Mouse (Mus musculus) lung, postnatal 10 days (tissue): ENCODE measurements around the gene Grasp.

Experiments
- DNase-seq: peaks from one replicate; pipeline ENCODE4 v3.0.0; 2021

Grasp gene

GRCm38 (mm10) chr15:101250220-101250800, 26.3 kb downstream of the Grasp start:
- no peak for DNase-seq

DNA sequence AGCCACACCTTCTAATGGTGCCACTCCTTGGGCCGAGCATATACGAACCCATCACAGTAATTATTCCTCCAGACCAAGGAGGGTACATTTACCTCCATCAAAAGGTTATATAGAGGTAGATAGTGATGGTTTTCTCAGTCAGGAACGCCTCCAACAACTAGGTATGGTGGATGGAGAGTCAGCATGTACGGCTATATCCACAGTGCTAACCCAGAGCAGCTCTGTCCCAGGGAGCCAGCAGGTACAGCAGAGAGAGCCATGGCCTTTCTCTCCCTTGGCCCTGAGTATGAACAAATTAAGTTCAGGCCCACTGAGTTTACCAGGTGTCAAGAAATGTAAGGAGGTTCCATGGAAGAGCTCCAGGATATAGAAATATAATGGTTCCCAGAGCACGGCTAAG, 27.9 kb downstream of the Grasp start:
- no peak for DNase-seq

GRCm38 (mm10) chr15:101252614-101253013, 28.6 kb downstream of the Grasp start:
- DNase-seq: no peak

DNA sequence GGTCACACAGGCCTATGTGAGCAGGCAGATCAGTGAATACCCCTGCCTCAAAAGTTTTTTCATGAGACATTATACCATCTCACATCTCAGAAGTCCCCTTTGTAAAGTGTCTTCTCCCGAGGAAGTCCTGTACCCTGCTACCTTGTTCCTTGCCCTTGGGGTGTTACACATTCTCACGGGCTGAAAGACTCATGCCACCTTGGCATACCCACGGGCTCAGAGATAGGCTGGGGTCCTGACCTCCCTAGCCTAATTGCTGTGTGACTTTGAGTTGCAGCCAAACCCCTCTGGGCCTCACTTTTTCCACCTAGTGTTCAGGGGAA, 29.5 kb downstream of the Grasp start:
- no peak for DNase-seq

GRCm38 (mm10) chr15:101253886-101254795, 30.2 kb downstream of the Grasp start, which contains the start of gene Nr4a1:
TSS of gene Nr4a1 (plus strand) at chr15:101254269.
- DNase-seq: peak; percentile 86

DNA sequence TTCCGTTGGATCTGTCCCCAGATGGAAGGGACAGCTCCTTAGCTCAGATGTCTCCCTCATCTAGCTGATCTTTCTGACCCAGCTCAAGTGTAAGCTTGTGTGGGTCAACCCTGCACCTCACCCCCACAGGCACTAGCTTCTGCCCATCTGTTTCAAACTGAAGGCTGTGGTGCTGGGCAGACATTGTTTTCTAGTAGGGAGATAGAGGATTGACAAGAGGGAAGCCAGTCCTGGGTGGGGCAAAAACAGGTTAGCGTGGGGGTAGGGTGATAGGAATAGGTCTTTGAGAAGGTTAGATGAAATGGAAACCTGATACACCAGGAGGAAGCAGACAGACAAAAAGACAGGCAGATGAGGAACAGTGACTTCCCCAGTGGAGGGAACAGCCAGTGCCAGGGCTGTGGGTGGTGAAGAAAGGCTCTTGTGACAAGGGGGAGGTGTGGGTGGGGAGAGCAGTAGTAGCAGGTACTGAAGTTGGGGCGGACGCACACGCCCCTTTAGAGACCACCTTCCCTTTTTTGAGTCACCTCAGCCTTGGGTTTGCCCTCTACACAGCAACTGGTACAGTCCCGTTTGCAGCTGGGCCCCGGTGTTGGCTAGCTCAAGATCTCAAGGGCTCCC, 32.0 kb downstream of the Grasp start:
- no peak for DNase-seq

DNA sequence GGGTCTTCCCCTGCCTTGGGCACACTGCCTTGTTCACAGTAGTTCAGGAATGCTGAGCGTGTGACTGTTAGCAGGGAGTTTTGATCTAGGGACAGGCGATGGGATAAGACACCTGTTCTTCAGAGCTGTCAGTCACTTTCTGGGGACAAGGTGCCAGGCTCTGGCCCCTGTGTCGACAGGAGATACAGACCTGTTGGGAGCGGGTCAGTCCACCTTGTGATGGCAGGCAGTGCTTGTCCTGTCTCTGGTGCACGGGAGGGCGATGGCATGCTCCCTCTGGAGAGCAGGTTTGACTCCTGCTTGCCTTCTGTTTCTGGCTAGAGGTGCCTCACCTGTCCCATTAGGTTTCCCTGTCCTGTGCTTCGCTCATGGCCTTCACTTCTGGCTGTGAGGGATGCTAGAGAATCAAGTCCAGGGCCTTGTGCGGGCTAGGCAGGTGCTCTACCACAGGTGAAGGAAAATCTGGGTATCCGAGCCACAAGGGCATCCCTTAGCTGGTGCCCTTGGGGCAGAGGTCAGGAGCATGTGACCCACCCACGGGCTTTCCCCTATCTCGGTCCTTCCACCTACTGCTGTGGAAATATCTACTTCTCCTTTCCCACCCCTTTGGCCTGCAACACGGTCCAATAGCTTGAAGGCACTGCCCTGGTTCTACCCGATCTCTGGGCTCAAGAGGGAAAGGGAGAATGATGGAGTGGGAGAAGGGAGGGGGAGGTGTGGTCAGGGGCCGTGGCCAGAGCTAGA, 32.6 kb downstream of the Grasp start:
- DNase-seq: no peak

GRCm38 (mm10) chr15:101258420-101258819, 34.4 kb downstream of the Grasp start:
- no peak for DNase-seq

DNA sequence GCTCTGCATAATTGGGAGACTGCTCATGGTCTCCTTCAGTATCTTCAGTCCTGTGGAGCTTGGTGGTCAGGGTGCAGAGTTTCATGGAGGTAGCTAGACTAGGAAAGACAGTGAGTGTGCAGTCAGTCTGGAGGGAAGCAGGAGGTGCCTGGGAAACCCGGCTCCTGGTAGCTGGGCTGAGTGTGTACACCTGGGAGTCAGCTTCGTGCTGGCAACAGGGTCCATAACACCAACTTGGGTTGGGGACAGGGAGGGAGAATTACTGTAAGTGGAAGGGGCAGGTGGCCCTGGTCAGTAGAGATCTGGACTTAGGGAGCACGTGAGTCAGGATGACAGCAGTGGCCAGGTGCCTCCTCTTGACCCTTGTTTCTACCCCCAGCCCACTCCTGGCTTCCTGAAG, 35.9 kb downstream of the Grasp start:
- DNase-seq: no peak

- DNase-seq: peak; percentile 86
These were observed 36.4 kb downstream of the Grasp start for GRCm38 (mm10) chr15:101260387-101260786.

DNA sequence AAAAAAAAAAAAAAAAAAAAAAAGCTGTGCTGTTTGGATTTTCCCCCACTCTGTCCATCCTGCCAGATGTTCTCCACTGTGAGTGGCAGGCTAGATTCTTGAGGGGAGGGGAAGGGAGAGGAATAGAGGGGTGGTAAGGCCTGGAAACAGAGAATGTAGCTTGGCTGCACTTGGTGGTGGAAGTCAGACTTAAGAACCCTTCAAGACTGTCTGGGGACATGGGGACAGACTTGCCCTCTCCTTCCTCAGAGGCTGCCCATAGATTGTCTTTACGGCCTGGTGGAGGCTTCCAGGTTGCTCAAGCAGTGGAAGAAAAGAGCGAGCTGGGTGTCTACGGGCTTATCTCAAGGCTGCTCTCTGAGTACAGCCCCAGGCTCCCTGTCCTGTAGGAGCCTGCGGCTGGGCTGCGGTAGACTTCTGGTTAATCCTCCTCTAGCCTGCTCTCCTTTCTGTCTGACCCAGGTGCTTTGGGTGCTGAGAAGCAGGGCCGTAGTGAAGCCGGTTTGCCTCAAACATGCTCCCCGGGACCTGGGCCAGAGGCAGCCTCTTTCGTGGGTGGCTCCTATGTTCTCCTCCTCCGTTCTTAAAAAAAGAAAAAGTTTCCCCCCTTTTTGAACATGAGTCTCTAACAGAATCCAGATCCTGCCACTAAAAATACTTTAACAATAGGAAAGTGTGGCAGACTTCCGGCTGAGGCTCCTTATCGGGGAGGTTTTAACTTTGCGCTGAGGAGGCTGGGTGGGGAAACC, 37.1 kb downstream of the Grasp start:
- DNase-seq: peak; percentile 46

- peak; percentile 69 for DNase-seq
These were observed 38.5 kb downstream of the Grasp start for GRCm38 (mm10) chr15:101262502-101262901.

GRCm38 (mm10) chr15:101266132-101266963, 42.4 kb downstream of the Grasp start:
- DNase-seq: peak; percentile 98

DNA sequence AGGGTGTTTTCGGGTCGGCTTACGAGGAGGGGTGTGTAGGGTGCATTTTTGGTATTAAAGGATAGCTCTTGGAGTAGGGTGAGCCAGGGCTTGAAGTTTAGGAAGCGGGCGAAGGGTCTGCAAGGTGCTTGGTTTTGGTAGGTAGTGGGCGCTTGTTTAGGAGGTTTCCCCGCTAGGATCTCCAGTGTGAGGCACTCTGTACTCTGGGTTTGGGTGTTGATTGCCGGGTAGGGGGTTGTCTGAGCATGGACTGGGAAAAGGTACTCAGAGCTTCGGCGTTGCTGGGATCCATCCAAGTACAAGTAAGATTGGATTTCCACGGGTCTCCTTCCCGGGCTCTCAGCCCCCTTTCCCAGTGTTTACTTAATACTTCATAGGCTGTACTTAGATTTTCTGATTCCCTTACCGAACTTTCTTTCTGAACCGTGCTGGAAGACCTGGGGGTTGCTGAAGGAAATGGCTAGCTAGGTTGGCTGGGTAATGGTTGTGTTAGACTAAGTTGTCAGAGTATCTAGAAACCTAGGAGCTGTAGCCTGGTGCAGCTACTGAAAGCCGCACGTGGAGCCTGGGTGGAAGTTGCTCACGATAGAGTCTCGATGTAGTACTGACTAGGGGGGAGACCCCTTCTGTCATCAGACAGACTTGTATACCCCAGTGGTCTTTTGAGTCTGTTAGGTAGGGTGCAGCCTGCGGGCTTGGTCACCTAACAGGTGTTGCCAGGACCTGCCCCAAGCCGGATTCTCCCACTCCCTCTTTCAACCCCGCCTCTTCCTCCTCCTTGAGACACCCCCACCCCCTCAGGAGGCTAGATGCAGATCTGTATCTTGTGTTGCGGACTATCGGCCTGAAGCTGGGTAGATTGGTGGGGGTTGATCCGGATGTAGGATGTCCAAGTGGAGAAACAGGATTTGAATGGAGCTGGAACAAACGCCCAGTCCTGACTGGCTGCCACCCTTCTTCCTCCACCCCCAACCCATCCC, 43.4 kb downstream of the Grasp start:
- DNase-seq: peak; percentile 72

DNA sequence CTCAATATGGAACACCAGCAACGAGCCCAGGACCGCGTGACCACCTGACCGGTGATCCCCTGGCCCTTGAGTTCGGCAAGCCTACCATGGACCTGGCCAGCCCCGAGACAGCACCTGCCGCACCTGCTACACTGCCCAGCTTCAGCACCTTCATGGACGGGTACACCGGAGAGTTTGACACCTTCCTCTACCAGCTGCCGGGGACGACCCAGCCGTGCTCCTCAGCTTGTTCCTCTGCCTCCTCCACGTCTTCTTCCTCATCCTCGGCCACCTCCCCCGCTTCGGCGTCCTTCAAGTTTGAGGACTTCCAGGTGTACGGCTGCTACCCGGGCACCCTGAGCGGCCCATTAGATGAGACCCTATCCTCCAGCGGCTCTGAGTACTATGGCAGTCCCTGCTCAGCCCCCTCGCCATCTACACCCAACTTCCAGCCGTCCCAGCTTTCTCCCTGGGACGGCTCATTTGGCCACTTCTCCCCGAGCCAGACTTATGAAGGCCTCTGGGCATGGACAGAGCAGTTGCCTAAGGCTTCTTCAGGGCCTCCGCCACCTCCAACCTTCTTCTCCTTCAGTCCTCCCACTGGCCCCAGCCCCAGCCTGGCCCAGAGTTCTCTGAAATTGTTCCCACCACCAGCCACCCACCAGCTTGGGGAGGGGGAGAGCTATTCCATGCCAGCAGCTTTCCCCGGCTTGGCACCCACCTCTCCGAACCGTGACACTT, 46.3 kb downstream of the Grasp start:
- DNase-seq: no peak

GRCm38 (mm10) chr15:101271107-101271506, 47.1 kb downstream of the Grasp start:
- DNase-seq: no peak

- no peak for DNase-seq
These were observed 47.5 kb downstream of the Grasp start for GRCm38 (mm10) chr15:101271513-101271912.

DNA sequence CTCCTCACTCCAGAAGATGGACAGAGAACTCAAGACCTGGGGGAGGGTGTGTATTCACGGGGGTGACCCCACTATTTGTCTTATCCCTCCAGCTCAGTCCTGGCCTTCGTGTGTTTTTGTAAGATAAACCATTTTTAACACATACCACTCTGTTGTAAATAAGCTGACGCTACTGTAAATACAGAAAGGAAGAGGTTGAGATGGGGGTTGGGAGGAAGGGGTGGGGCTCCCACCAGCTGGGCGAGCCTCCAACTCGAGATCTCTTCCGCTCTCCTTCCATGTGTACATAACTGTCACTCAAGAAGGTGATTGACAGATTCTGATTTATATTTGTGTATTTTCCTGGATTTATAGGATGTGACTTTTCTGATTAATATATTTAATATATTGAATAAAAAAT, 50.4 kb downstream of the Grasp start:
- peak; percentile 60 for DNase-seq

DNA sequence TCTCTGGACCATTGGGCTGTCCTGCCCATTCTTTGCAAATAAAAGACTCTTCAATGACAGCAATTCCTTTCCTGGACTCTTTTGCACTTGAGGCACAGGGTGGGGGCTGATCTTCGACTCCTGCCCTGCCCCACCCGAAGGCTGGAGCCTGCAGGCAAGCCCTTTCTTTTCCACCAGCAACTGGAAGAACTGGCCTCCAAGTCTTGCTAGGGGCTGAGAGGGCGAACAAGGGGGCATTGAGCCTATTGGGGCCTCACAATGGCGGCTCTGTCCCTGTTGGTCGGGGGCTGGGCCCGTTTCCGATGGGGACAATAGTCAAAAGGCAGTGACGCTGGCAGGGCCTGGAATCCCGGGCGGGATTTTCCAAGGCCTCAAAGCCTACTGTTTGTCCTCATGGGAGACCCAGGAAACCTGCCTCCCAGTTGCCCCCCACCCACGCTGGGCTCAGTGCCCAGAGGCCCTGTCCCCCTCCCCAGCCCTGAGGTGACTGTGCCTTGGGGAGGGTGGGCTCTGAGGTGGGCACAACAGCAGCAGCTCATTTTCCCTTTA, 53.4 kb downstream of the Grasp start:
- no peak for DNase-seq
